Mouse (Mus musculus) bone marrow macrophage, adult 2 months (primary cell): ENCODE results near the gene Msx1. TPM values are rescaled to one million over a fixed set of nuclear protein-coding genes. Genes with fewer than 3 reads are reported as not detected.

ENCODE experiments used
- H3K27ac ChIP-seq: 2 replicates; pipeline ENCODE4 v1.5.1; 2012; ENCODE audit warnings: low read depth, low read length; ENCODE audit not compliant: insufficient read depth
- H3K4me1 ChIP-seq: 2 replicates; pipeline ENCODE4 v1.6.1; 2012; ENCODE audit warnings: low read length; ENCODE audit not compliant: control insufficient read depth, insufficient read depth
- H3K4me3 ChIP-seq: 2 replicates; pipeline ENCODE4 v1.5.1; 2012; ENCODE audit warnings: mild to moderate bottlenecking, low read length, moderate library complexity; ENCODE audit not compliant: insufficient read depth
- CTCF ChIP-seq: IDR thresholded peaks from 2 replicates; pipeline ENCODE4 v1.5.1; 2012; ENCODE audit warnings: low read depth, mild to moderate bottlenecking, low read length, moderate library complexity
- POLR2A ChIP-seq: IDR thresholded peaks from 2 replicates; pipeline ENCODE4 v1.6.1; 2012; ENCODE audit warnings: mild to moderate bottlenecking, low read depth, low read length, borderline replicate concordance
- polyA plus RNA-seq: library from polyadenylated mRNA; stranded (reverse); fragments of >200 nt; gene quantifications from 2 replicates; pipeline ENCODE4 v1.2.4, GENCODE M21; 2012; ENCODE audit not compliant: missing spikeins, insufficient read depth, insufficient read length

The Msx1 gene
- not detected in 2 replicates for polyA plus RNA-seq

DNA sequence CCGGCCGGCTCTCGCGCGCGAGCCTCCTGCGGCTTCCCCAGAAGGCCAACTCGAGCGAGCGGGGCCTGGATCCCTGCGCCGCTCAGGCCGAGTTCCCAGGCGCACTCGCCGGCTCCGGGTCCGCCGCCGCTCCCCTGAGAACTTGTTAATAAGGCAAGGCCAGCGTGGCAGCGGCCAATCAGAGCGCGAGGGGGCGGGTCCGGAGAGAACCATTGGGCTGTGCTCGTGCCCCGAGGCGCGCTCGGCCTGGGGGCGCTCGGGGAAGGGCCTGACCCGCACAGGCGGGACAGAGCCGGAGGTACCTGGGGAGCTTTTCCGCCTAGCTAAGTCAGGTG is at the start of gene Msx1:
Gene Msx1, minus strand, starts transcription at position 123 of the 335 bp plus-strand sequence.
- Histone ChIP-seq H3K27ac (no peak within 1 kb of the TSS), H3K4me3 (peak within 1 kb of the TSS; percentile 56)
- TF ChIP-seq POLR2A, result no peak
- TF ChIP-seq CTCF, result no peak

DNA sequence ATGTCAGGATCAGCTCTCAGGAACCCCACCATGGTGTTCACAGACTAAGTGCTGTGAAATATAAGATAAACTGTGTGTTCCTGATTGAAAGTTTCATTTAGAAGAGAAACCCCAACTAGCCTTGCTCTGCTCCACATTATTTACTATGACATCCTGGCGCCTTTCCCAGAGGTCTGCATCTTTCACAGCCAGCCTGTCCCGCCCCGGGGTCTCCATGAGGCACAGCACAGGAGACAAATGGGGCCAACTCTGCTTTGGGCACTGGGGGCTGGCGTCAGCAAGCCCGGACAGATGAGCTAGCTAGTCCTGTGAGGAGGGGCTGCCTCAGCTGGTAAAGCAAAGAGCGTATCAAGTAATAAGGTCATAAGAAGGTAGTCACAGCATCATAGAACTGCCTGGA is 41.1 kb upstream of the Msx1 start:
- TF ChIP-seq POLR2A (no peak), CTCF (no peak)

More for the DNA sequence above, at the start of gene Msx1:
- H3K4me1 ChIP-seq, result no peaks in the 10 kb centered on the region

DNA sequence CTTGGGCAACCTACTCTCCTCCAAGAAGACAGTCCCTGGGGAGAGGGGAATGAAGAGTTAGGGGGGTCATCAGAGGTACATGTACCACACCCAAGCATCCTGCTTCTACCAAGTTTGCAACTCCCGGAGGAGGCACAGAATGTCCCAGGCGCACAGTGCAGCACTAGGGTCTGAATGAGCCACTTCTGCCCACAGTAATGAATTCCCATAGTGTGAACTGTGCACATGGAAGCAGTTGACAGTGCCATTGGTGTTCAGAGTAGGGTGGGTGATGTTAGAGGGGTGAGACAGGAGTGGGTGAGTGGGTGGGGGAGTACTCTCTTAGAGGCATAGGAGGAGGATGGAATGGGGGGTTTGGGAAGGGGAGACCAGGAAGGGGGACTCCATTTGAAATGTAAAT is 39.9 kb upstream of the Msx1 start:
- no peaks in the 10 kb centered on the region for H3K4me1 ChIP-seq

More for the DNA sequence above, 41.1 kb upstream of the Msx1 start:
- Histone ChIP-seq H3K27ac (no peak overlapping the region), H3K4me3 (no peak overlapping the region), H3K4me1 (no peaks in the 10 kb centered on the region)

DNA sequence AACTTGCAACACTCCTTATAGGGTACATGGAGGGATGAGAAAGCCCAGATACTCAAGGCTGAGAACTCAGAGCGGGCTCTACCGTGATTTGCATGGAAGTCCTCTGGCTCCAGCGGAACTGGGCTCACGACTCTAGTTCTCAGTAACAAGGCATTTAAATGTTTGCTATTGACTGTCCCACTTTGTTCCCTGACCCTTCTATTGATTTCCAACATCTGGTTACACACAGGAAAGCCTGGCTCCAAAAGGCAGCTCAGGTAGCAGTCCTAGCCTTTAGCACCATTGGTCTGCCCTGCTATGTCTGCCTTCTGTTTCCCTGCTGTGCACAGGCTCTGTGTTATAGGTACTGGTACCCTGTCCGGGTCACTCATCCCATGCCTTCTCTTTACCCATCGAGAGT is 36.5 kb upstream of the Msx1 start:
- Histone ChIP-seq H3K4me1 (no peaks in the 10 kb centered on the region), H3K4me3 (no peak overlapping the region), H3K27ac (no peak overlapping the region)
- no peak for TF ChIP-seq CTCF
- no peak for TF ChIP-seq POLR2A

More for the DNA sequence above, 39.9 kb upstream of the Msx1 start:
- no peak overlapping the region for H3K4me3 ChIP-seq
- no peak for TF ChIP-seq CTCF
- no peak for TF ChIP-seq POLR2A
- H3K27ac ChIP-seq, result no peak overlapping the region

DNA sequence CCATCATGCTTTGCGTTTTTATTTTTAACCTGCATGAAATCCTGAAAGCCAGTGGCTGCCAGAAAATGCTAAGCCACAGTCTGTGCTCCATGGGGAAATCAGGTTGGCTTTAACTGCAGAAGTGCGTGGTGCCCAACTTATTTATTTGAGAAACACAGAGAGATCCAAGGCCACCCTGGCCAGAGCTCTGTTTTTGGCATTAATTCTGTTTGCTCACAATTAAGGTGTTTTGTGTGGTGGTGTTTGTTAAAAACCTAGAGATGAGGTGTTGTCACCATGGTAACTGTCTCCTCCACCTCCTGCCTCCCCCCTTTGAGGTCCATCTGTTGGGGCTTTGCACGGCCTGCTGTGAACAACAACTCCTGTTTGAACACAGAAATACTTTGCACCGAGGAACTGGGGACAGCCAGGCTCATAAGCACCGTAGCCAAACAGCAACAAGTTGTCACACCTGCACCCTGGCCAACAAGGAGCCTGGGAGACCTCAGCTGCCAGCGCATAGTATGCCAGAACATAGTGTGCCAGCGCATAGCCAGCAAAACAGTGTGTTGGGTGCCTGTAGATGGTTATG is 35.9 kb upstream of the Msx1 start:
- H3K27ac ChIP-seq, result no peak overlapping the region
- no peak for TF ChIP-seq POLR2A
- TF ChIP-seq CTCF, result no peak
- H3K4me3 ChIP-seq, result no peak overlapping the region
- no peaks in the 10 kb centered on the region for H3K4me1 ChIP-seq

- H3K4me3 ChIP-seq, result no peak overlapping the region
- no peak for TF ChIP-seq CTCF
- H3K4me1 ChIP-seq, result no peaks in the 10 kb centered on the region
- no peak overlapping the region for H3K27ac ChIP-seq
Measured at GRCm38 (mm10) chr5:37857763-37858545, 33.6 kb upstream of the Msx1 start.

GRCm38 (mm10) chr5:37856057-37856456 is 31.7 kb upstream of the Msx1 start:
- H3K4me1 ChIP-seq, result no peaks in the 10 kb centered on the region
- H3K27ac ChIP-seq, result no peak overlapping the region
- no peak overlapping the region for H3K4me3 ChIP-seq
- TF ChIP-seq POLR2A, result no peak
- no peak for TF ChIP-seq CTCF

DNA sequence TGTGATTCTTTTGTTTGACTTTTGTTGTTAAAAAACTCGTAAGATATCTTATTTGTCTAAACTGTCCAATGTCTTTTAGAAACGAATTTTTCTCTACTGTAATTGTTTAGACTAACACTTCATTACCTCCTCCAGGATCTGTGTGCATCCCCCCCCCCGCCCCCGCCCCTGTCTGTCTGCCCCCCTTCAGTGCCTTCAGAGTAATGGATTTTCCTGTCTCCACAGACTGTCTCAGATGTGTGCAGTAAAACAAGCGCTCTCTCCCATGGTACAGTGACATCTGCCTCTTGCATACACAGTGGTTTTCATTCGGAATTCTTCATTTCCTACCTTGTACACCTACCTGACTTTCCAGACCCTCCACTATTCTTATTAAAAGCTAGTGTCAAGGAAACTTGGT is 29.9 kb upstream of the Msx1 start:
- no peak overlapping the region for H3K4me3 ChIP-seq
- H3K4me1 ChIP-seq, result no peaks in the 10 kb centered on the region
- TF ChIP-seq CTCF, result no peak
- no peak for TF ChIP-seq POLR2A
- no peak overlapping the region for H3K27ac ChIP-seq

DNA sequence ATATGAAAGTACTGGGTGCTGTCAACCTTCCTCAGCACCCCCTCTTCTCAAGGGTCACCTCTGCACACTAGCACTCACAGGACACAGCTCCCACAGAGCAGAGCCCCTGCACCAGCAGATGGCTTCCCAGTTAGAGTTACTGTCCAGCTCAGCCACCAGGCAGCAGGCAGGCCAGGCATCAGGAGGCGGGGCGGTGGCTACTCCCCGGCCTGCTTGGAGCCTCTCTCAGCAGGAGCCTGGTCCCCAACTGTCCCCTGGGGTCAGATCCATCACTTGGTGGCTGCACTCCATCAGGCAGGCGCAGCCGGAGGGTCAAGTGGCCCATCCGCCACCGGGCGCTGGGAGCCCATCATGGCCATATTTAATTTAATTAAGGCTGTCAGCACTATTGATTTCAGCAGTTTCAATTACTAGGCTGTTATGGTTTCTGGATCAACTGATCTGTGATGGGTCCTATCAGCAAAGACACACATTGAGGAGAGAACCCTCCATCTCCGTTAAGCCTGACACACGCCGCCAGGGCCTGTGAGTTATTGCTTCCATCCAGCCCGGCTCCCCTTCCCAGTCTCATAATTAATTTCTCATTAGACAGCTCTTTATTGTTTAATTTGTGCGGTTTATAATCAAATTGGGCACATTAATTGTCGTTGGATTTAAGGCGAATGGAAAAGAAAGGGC is 27.1 kb upstream of the Msx1 start:
- Histone ChIP-seq H3K27ac (no peak overlapping the region), H3K4me1 (no peaks in the 10 kb centered on the region), H3K4me3 (no peak overlapping the region)
- TF ChIP-seq POLR2A (no peak), CTCF (no peak)
